Mouse (Mus musculus): Measurements from ENCODE around the gene Gprasp1.
A peak's percentile ranks its signal among the peaks of the same experiment; 100 is the strongest.
"Not testable (repeated sequence)": the region's sequence is repeated elsewhere in the genome, so short reads cannot be mapped to it uniquely, and the experiment has no call there.

The Gprasp1 gene

GRCm38 (mm10) chrX:135742304-135743055 lies at the start of gene Gprasp1, which contains the start of gene Armcx5:
TSS of gene Gprasp1 (plus strand) at chrX:135742733.
TSS of gene Armcx5 (plus strand) at chrX:135742733.
- DNase-seq: peak; percentile 80

- no peak for DNase-seq
Observed at GRCm38 (mm10) chrX:135693633-135694032, 48.9 kb upstream of the Gprasp1 start, which contains the start of gene Tcp11x2. TSS of gene Tcp11x2 (minus strand) at chrX:135693790.

GRCm38 (mm10) chrX:135703111-135703510 lies 39.4 kb upstream of the Gprasp1 start:
- no peak for DNase-seq

- DNase-seq: no peak
Observed at GRCm38 (mm10) chrX:135704349-135704748, 38.2 kb upstream of the Gprasp1 start.

GRCm38 (mm10) chrX:135712845-135713244 lies 29.7 kb upstream of the Gprasp1 start:
- no peak for DNase-seq

GRCm38 (mm10) chrX:135725161-135725560 lies 17.4 kb upstream of the Gprasp1 start, which contains the start of gene Tmsb15a:
TSS of gene Tmsb15a (minus strand) at chrX:135725261.
- DNase-seq: no peak

- DNase-seq: no peak
Observed at GRCm38 (mm10) chrX:135738730-135739520, 3.6 kb upstream of the Gprasp1 start.

GRCm38 (mm10) chrX:135743056-135743355 lies 473 bp downstream of the Gprasp1 start:
- no peak for DNase-seq

GRCm38 (mm10) chrX:135745376-135745775 lies 2.8 kb downstream of the Gprasp1 start:
- DNase-seq: not testable (repeated sequence)

GRCm38 (mm10) chrX:135752832-135753231 lies 10.3 kb downstream of the Gprasp1 start:
- DNase-seq: peak; percentile 69

GRCm38 (mm10) chrX:135761707-135762106 lies 19.2 kb downstream of the Gprasp1 start:
- DNase-seq: peak; percentile 47

- no peak for DNase-seq
Observed at GRCm38 (mm10) chrX:135768043-135768548, 25.6 kb downstream of the Gprasp1 start.

- no peak for DNase-seq
Observed at GRCm38 (mm10) chrX:135768565-135768964, 26.0 kb downstream of the Gprasp1 start.

GRCm38 (mm10) chrX:135791536-135791935 lies 49.0 kb downstream of the Gprasp1 start:
- no peak for DNase-seq

GRCm38 (mm10) chrX:135792326-135792725 lies 49.8 kb downstream of the Gprasp1 start:
- DNase-seq: no peak

GRCm38 (mm10) chrX:135795591-135796304 lies 53.2 kb downstream of the Gprasp1 start:
- DNase-seq: peak; percentile 56

GRCm38 (mm10) chrX:135796305-135797211 lies 54.0 kb downstream of the Gprasp1 start:
- not testable (repeated sequence) for DNase-seq

- peak; percentile 41 for DNase-seq
Observed at GRCm38 (mm10) chrX:135797212-135797644, 54.7 kb downstream of the Gprasp1 start, which contains the start of gene Bhlhb9. TSS of gene Bhlhb9 (plus strand) at chrX:135797594.

- no peak for DNase-seq
Observed at GRCm38 (mm10) chrX:135804149-135804548, 61.6 kb downstream of the Gprasp1 start.

- DNase-seq: peak; percentile 17
Observed at GRCm38 (mm10) chrX:135805780-135806179, 63.2 kb downstream of the Gprasp1 start.

GRCm38 (mm10) chrX:135835896-135836295 lies 93.4 kb downstream of the Gprasp1 start:
- DNase-seq: not testable (repeated sequence)

- no peak for DNase-seq
Observed at GRCm38 (mm10) chrX:135837896-135838295, 95.4 kb downstream of the Gprasp1 start.

Measured in right cerebral cortex, postnatal 14 days (tissue).